Mouse (Mus musculus): ENCODE data around the gene Bbox1.

DNA sequence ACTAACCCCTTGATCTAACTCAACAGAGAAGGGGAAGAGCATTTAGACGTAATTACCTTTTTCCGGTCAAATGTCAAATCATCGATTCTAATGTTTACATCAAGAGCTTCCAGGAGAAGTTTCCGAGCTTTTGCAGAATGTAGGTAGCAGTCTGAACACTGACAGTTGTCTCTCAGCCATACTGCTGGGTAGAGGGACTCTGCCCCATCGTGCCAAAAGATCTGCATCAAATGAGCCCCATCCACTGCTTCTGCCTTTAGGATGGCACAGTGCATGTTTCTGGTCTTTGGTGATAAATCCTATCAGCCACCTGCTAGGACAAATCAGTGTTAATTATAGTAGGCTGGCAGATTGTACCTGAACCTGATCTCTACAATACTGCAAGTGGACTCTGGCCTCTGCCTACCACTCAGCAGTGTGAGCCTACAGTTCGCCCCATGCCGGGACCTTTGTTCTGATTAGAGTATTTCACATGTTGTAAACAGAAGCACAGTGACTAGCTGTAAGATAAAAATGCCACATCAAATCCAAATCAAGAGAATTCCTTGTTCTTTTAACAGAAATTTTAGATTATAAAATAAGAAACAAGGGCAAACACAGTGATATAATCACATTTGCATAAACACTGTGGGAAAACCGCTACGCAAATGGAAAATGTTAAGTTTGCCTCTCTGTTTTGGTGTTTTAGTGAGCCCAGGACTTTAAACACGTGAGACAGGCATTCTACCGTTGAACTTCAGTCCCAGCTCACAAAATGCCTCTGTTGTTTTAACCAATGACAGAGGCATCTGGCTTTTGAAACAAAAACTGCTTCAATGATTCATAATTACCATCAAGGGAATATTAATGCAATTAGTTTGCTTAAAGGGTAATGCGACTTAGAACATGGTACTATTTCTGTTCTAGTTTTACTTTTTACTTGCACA, 8.7 kb downstream of the Bbox1 start:
- TF ChIP-seq CTCF (IDR thresholded peaks at IDR 0.05; ENCODE audit: low read depth) (no peak), EP300 (IDR thresholded peaks at IDR 0.05; ENCODE audit: low read depth) (no peak)
